Comparison of ENCODE assay signal across 25 mouse cellular contexts in the genomic region with DNA sequence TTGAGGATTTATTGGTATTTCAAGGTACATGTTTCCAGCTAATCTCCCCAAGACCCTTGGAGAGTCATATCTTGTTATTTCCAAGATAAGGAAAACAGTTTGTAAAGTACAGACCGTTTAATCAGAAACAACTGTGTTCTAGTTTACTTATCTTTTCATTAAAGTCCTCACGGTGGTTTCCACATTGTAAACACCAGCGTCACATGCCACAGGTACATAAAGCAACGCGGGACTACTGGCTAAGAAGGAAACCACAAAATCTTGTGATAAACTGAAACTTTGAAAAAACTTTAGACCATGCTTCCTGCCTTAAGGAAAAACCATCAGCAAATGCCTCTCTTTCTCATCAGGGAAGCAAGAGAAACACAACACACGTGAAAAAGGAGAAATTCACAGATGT.
A peak's percentile ranks its signal among the peaks of the same experiment; 100 is the strongest.
DNase-seq lines count a peak whose midpoint lies in the region; ATAC-seq lines count a peak whose summit lies in the region.
"Had no signal": no experiment of that assay in that cellular context is flagged by ENCODE, and none has a peak within 500 bp of the region (broad histone marks: within the 10 kb centered on the region; RNA-seq: fewer than 3 reads in every experiment).

No protein-coding gene starts in this region.

- no peaks in the 10 kb centered on the region for H3K36me3 ChIP-seq in embryonic facial prominence, embryonic 13.5 days
- no peaks in the 10 kb centered on the region for H3K36me3 ChIP-seq in embryonic facial prominence, embryonic 10.5 days (replicated peaks)
- no peaks in the 10 kb centered on the region for H3K36me3 ChIP-seq in limb, embryonic 13.5 days
- H3K36me3 ChIP-seq in liver, embryonic 15.5 days (replicated peaks) = no peaks in the 10 kb centered on the region
- H3K36me3 ChIP-seq in splenic B cell, adult 2 months (ENCODE audit: control insufficient read depth, insufficient read depth, low read length, poor library complexity, severe bottlenecking) = no peaks in the 10 kb centered on the region
- no peaks in the 10 kb centered on the region for H3K36me3 ChIP-seq in hindbrain, embryonic 12.5 days
- H3K36me3 ChIP-seq: embryonic facial prominence, embryonic 15.5 days; forebrain, embryonic 10.5 days; heart, embryonic 12.5 days; lung, embryonic 15.5 days; midbrain, embryonic 13.5 days; stomach, embryonic 15.5 days had no signal

- peak overlapping the region; percentile 16; the same call in 1 of the 2 replicates for H3K4me2 ChIP-seq in embryonic facial prominence, embryonic 13.5 days
- H3K4me2 ChIP-seq in limb, embryonic 13.5 days (replicated peaks) = peak overlapping the region; percentile 10
- peak overlapping the region; percentile 18; the same call in 1 of the 2 replicates for H3K4me2 ChIP-seq in liver, embryonic 15.5 days
- no peak overlapping the region for H3K4me2 ChIP-seq in hindbrain, embryonic 12.5 days (replicated peaks)
- H3K4me2 ChIP-seq: embryonic facial prominence, embryonic 15.5 days; heart, embryonic 12.5 days; lung, embryonic 15.5 days; midbrain, embryonic 13.5 days; stomach, embryonic 15.5 days had no signal

- H3K27ac ChIP-seq in embryonic facial prominence, embryonic 13.5 days = no peak overlapping the region
- H3K27ac ChIP-seq in embryonic facial prominence, embryonic 10.5 days (replicated peaks) = no peak overlapping the region
- no peak overlapping the region for H3K27ac ChIP-seq in limb, embryonic 13.5 days
- H3K27ac ChIP-seq in liver, embryonic 15.5 days (replicated peaks) = no peak overlapping the region; the same call in 1 of the 2 replicates
- H3K27ac ChIP-seq in hindbrain, embryonic 12.5 days = no peak overlapping the region
- H3K27ac ChIP-seq: embryonic facial prominence, embryonic 15.5 days; forebrain, embryonic 10.5 days; gastrocnemius, adult 2 months; lung, embryonic 15.5 days; macrophage; midbrain, embryonic 13.5 days; stomach, embryonic 15.5 days had no signal

- 24% methylated on average over 6 of the region's 6 CpGs for WGBS in embryonic facial prominence, embryonic 13.5 days
- 56% methylated on average over 6 of the region's 6 CpGs for WGBS in embryonic facial prominence, embryonic 10.5 days
- 18% methylated on average over 6 of the region's 6 CpGs for WGBS in limb, embryonic 13.5 days
- WGBS in liver, embryonic 15.5 days (ENCODE audit: insufficient replicate concordance) = 5% methylated on average over 6 of the region's 6 CpGs
- 63% methylated on average over 6 of the region's 6 CpGs for WGBS in hindbrain, embryonic 12.5 days

- no peak for ATAC-seq in embryonic facial prominence, embryonic 13.5 days (ENCODE audit: insufficient number of reproducible peaks, insufficient read depth, low FRiP score, low TSS enrichment, low read depth)
- ATAC-seq in limb, embryonic 13.5 days (ENCODE audit: low FRiP score, low read depth) = peak; percentile 64; the same call in 1 of the 2 replicates
- ATAC-seq in liver, embryonic 15.5 days (ENCODE audit: insufficient read depth) = peak; percentile 37
- ATAC-seq in hindbrain, embryonic 12.5 days (ENCODE audit: low FRiP score) = no peak
- ATAC-seq: CD4-positive, CD25-positive, alpha-beta regulatory T cell, adult 4 months; forebrain, postnatal 0 days; midbrain, embryonic 13.5 days had no signal

- H3K4me1 ChIP-seq in embryonic facial prominence, embryonic 13.5 days = no peaks in the 10 kb centered on the region
- 0 out of 2 replicates have a peak, but pooled peaks cover 3% of the 10 kb centered on the region for H3K4me1 ChIP-seq in embryonic facial prominence, embryonic 10.5 days
- H3K4me1 ChIP-seq in limb, embryonic 13.5 days = no peaks in the 10 kb centered on the region
- no peaks in the 10 kb centered on the region for H3K4me1 ChIP-seq in liver, embryonic 15.5 days (replicated peaks)
- peaks cover 3% of the 10 kb centered on the region; the same call in 1 of the 2 replicates for H3K4me1 ChIP-seq in hindbrain, embryonic 12.5 days
- H3K4me1 ChIP-seq: embryonic facial prominence, embryonic 15.5 days; heart, embryonic 12.5 days; lung, embryonic 15.5 days; stomach, embryonic 15.5 days had no signal

- H3K4me3 ChIP-seq in embryonic facial prominence, embryonic 13.5 days = no peak overlapping the region
- no peak overlapping the region for H3K4me3 ChIP-seq in embryonic facial prominence, embryonic 10.5 days
- no peak overlapping the region for H3K4me3 ChIP-seq in limb, embryonic 13.5 days
- H3K4me3 ChIP-seq in liver, embryonic 15.5 days (replicated peaks) = no peak overlapping the region
- H3K4me3 ChIP-seq in hindbrain, embryonic 12.5 days = no peak overlapping the region
- H3K4me3 ChIP-seq: embryonic facial prominence, embryonic 15.5 days; forebrain, embryonic 10.5 days; gastrocnemius, adult 2 months; heart, embryonic 12.5 days; lung, embryonic 15.5 days; midbrain, embryonic 13.5 days; stomach, embryonic 15.5 days had no signal

- no peaks in the 10 kb centered on the region for H3K27me3 ChIP-seq in embryonic facial prominence, embryonic 13.5 days
- no peaks in the 10 kb centered on the region for H3K27me3 ChIP-seq in embryonic facial prominence, embryonic 10.5 days (replicated peaks; ENCODE audit: low read depth, poor library complexity, severe bottlenecking)
- H3K27me3 ChIP-seq in limb, embryonic 13.5 days = no peaks in the 10 kb centered on the region
- no peaks in the 10 kb centered on the region for H3K27me3 ChIP-seq in liver, embryonic 15.5 days
- no peaks in the 10 kb centered on the region for H3K27me3 ChIP-seq in splenic B cell, adult 2 months (ENCODE audit: control insufficient read depth, insufficient read depth, low read length, poor library complexity, severe bottlenecking)
- no peaks in the 10 kb centered on the region for H3K27me3 ChIP-seq in hindbrain, embryonic 12.5 days
- H3K27me3 ChIP-seq: embryonic facial prominence, embryonic 15.5 days; heart, embryonic 12.5 days; lung, embryonic 15.5 days; midbrain, embryonic 13.5 days; stomach, embryonic 15.5 days had no signal

- DNase-seq in embryonic facial prominence, embryonic 10.5 days (ENCODE audit: low spot score) = no peak
- peak; percentile 1 for DNase-seq in splenic B cell, adult 2 months (ENCODE audit: low read depth, low spot score)
- DNase-seq in layer of hippocampus, postnatal 25 days (ENCODE audit: extremely low spot score in 1 of 2, low spot score in 1 of 2) = no peak
- DNase-seq in gastrocnemius, postnatal 10 days = no peak
- DNase-seq: adrenal gland, postnatal 36 days; cerebellum, adult 2 months; forebrain, postnatal 0 days; gastrocnemius, adult 2 months; kidney, adult 8-10 months; kidney, postnatal 25 days; spleen, adult 18-20 months; thymus, adult 18-20 months; thymus, postnatal 4 days had no signal

- no peaks in the 10 kb centered on the region for H3K9me3 ChIP-seq in embryonic facial prominence, embryonic 13.5 days
- no peaks in the 10 kb centered on the region for H3K9me3 ChIP-seq in embryonic facial prominence, embryonic 10.5 days
- no peaks in the 10 kb centered on the region for H3K9me3 ChIP-seq in limb, embryonic 13.5 days
- no peaks in the 10 kb centered on the region for H3K9me3 ChIP-seq in liver, embryonic 15.5 days (replicated peaks)
- no peaks in the 10 kb centered on the region for H3K9me3 ChIP-seq in hindbrain, embryonic 12.5 days (replicated peaks)
- H3K9me3 ChIP-seq: embryonic facial prominence, embryonic 15.5 days; forebrain, embryonic 10.5 days; heart, embryonic 12.5 days; lung, embryonic 15.5 days; midbrain, embryonic 13.5 days; stomach, embryonic 15.5 days had no signal

- no peak overlapping the region for H3K9ac ChIP-seq in embryonic facial prominence, embryonic 13.5 days
- no peak overlapping the region for H3K9ac ChIP-seq in limb, embryonic 13.5 days
- H3K9ac ChIP-seq in liver, embryonic 15.5 days = no peak overlapping the region
- no peak overlapping the region for H3K9ac ChIP-seq in hindbrain, embryonic 12.5 days
- H3K9ac ChIP-seq: embryonic facial prominence, embryonic 15.5 days; forebrain, postnatal 0 days; heart, embryonic 12.5 days; lung, embryonic 15.5 days; midbrain, embryonic 13.5 days; stomach, embryonic 15.5 days had no signal

Comparison
In these comparisons a context has a peak if more than half of its experiments do, and no peak if none do; other contexts are left out.
1. ATAC-seq: peak in limb, embryonic 13.5 days (single experiment) and liver, embryonic 15.5 days (single experiment); none in embryonic facial prominence, embryonic 13.5 days (single experiment) and hindbrain, embryonic 12.5 days (single experiment).